8 mouse cellular contexts compared by ENCODE assay signal in genomic region chr8:111853861-111854501, GRCm38 (mm10). TPM values are rescaled to one million over a fixed set of nuclear protein-coding genes. Genes with fewer than 3 reads are reported as not detected.
DNase-seq lines count a peak whose midpoint lies in the region; ATAC-seq and TF ChIP-seq lines count a peak whose summit lies in the region.

Cfdp1 (minus strand) TSS chr8:111854291.

- peak within 1 kb of the TSS; percentile 25; the same call in 1 of the 2 replicates for H3K27ac ChIP-seq in hindbrain, embryonic 13.5 days

- peak within 1 kb of the TSS; percentile 96 for H3K4me3 ChIP-seq in hindbrain, embryonic 13.5 days

- in situ Hi-C loops in Patski (cut with MboI; ENCODE audit: low pct_unique_long_range_greater_than_20kb) = no loop called here

- H3K9ac ChIP-seq in hindbrain, embryonic 13.5 days = peak within 1 kb of the TSS; percentile 88

- peak within 1 kb of the TSS; percentile 81 for H3K4me2 ChIP-seq in hindbrain, embryonic 13.5 days

- POLR2A ChIA-PET in Patski (lab: Charles Lee) = no interaction called here

- peaks cover 25% of the 10 kb centered on the region for H3K4me1 ChIP-seq in hindbrain, embryonic 13.5 days (replicated peaks)

- no peak for TF ChIP-seq CTCF in Patski (IDR thresholded peaks at IDR 0.05)

- H3K36me3 ChIP-seq in hindbrain, embryonic 13.5 days = 0 out of 2 replicates have a peak, but pooled peaks cover 4% of the 10 kb centered on the region

- H3K27me3 ChIP-seq in Patski = no peaks in the 10 kb centered on the region
- H3K27me3 ChIP-seq in hindbrain, embryonic 13.5 days = no peaks in the 10 kb centered on the region

- no peaks in the 10 kb centered on the region for H3K9me3 ChIP-seq in hindbrain, embryonic 13.5 days

- ATAC-seq in Patski = peak; percentile 99
- peak; percentile 100 for ATAC-seq in hindbrain, embryonic 13.5 days (ENCODE audit: low FRiP score)

- under 1% methylated on average over 53 of the region's 53 CpGs for WGBS in hindbrain, embryonic 13.5 days

- CTCF ChIA-PET in Patski (lab: Charles Lee) = interaction anchor here (1.0 kb wide), 1 partner anchor 15 kb away, joined by 3 read pairs; no protein-coding TSS in a partner anchor

- peak; percentile 77 for DNase-seq in Patski (ENCODE audit: low read depth, low spot score)
- DNase-seq in cerebellum, postnatal 14 days = peak; percentile 95 to 97
- DNase-seq in frontal cortex, postnatal 14 days (ENCODE audit: low spot score in 2 of 2) = peak; percentile 92 to 94
- peak; percentile 77 to 87 for DNase-seq in layer of hippocampus, postnatal 25 days (ENCODE audit: extremely low spot score in 1 of 2, low spot score in 1 of 2)
- peak; percentile 98 for DNase-seq in lung, postnatal 25 days (ENCODE audit: low spot score)
- peak; percentile 98 for DNase-seq in retina, embryonic 14.5 days (ENCODE audit: low spot score)
- peak; percentile 95 for DNase-seq in thymus, postnatal 4 days

RNA-seq across cellular contexts. Expression of gene Cfdp1, which starts in this region (rescaled TPM):
- 179 TPM for polyA plus RNA-seq in Patski (2021)
- polyA plus RNA-seq in hindbrain, embryonic 13.5 days (2015; fragmentation: Nextera tagmentation; extraction: Ambion mirVana) = 196 and 199 TPM in 2 replicates
- total RNA-seq in layer of hippocampus, postnatal 25 days (2021) = 10 to 100 TPM; 77.6 to 81.2 TPM

Comparison
In these comparisons a context has a peak if more than half of its experiments do, and no peak if none do; other contexts are left out.
1. Peak in every context shown above with its lines: DNase-seq, ATAC-seq, H3K4me3 ChIP-seq and H3K27ac ChIP-seq.